Mouse (Mus musculus) 416B (cell line): ENCODE measurements around the gene Trak2.
"Not testable (repeated sequence)": the region's sequence is repeated elsewhere in the genome, so short reads cannot be mapped to it uniquely, and the experiment has no call there.

ENCODE experiments used
- DNase-seq: peaks from one replicate; pipeline ENCODE4 v3.0.0; 2011; ENCODE audit warnings: low read depth

Trak2 gene

DNA sequence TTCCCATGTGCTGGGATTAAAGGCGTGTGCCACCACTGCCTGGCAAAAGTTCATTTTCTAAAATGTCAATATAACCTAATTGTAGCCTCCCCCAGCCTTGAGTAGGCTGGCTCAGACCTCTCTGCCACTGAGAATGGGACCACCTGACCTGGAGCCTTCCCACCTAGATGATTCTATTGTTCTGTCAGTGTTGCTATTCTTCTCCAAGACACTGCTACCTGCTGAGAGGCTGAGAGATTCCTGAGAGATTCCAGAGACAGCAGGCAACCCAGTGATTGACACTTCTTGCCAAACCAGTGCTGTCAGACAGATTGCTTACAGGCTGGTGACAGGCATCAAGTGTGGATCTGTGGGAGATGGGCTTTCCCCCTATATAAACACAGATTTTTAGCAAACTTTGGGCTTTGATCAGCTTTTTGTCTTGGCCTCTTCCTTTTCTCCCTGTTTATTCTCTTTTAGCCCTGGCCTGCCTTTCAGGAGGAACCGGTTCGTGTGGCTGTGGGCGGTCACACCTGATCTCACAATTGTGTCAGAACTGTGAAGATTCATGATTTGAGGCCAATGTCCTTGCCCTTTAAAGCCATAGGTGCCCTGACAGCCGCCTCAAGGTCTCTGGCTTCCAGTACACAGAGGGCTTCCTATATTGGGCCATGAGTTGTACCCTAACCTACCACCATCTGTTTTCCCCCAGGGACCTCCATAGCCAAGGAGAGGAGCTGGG lies 83.2 kb downstream of the Trak2 start:
- DNase-seq = no peak

DNA sequence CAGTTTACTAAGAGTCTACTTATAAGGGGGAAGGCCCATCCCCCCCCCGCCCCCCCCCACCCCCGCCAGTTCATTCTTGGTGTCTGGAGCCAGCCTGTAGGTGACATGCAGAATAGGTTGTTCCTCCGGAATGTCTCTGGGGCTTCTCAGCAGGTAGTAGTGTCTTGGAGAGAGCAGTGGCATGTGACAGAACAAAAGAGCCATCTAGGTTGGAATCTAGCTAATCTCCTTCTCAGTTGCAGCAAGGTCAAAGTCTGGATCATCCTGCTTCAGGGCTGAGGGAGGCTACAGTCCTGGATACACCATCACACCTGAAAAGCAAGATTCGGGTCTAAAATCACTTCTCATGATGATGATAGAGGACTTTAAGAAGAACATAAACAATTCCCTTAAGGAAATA lies 87.6 kb downstream of the Trak2 start:
- DNase-seq = no peak

DNA sequence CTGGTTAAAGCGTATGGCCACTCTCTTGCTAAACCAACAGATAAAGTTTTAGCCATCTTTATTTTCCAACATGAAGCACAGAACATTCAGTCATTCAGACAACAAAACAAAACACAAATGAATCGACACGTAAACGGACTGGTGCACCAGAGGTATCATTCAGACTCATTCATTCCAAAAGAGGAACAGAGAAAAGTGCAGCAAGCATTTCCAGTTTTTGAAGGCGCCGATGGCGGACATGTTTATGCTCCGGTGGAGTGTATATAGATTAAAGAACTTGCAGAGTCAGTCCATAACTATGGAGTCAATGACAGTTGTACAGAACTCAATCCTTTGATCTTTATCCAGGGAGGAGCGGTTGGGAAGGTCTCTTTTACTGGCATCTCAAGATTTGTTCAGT lies 90.0 kb downstream of the Trak2 start:
- not testable (repeated sequence) for DNase-seq

DNA sequence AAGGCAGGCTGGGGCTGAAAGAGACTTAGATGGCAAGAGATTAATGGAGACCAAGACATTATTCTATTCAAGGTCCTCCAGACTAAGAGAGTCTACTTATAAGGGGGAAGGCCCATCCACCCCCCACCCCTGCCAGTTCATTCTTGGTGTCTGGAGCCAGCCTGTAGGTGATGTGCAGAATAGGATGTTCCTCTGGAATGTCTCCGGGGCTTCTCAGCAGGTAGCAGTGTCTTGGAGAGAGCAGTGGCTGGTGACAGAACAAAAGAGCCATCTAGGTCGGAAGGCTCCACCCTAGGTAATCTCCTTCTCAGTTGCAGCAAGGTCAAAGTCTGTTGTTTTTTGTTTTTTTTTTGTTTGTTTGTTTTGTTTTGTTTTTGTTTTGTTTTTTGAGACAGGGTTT lies 93.9 kb downstream of the Trak2 start:
- DNase-seq = not testable (repeated sequence)

DNA sequence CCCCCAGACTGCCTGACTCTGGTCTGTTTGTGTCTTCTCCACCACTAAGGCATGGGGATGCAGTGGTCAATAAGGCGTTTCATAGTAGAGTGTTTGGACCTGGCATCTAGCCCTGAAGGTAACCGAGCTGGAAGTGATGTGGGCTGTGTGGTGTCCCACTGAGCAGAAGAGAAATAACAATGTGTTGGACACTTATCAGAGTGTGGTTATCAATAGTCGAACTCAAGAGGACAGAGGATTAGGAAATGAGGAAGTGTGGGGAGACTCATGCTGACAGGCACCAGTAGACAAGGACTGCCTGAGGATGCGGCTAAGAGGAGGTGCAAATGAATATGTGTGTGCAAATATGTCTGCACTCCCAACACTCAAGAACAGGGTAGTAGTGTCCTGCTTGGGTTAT lies 96.7 kb downstream of the Trak2 start:
- peak; percentile 64 for DNase-seq

DNA sequence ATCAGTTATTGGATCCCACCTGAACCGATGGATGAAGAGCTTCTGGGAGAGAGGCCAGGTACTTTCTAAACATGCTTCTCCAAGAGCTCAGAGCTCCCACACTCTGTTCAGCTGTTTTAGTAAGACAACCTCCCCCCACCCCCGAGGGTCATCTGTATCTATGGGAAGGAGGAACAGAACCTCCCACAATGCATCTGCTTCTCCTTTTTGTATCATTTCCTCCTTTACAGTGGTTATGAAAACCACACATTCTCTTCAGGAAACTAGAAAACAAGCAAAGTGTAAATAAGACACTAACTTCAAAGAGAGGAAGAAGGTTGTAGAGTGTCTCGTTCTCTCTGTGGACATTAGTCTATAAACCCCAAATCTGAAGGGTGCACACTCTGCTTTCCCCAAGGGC lies 112.6 kb downstream of the Trak2 start:
- not testable (repeated sequence) for DNase-seq

DNA sequence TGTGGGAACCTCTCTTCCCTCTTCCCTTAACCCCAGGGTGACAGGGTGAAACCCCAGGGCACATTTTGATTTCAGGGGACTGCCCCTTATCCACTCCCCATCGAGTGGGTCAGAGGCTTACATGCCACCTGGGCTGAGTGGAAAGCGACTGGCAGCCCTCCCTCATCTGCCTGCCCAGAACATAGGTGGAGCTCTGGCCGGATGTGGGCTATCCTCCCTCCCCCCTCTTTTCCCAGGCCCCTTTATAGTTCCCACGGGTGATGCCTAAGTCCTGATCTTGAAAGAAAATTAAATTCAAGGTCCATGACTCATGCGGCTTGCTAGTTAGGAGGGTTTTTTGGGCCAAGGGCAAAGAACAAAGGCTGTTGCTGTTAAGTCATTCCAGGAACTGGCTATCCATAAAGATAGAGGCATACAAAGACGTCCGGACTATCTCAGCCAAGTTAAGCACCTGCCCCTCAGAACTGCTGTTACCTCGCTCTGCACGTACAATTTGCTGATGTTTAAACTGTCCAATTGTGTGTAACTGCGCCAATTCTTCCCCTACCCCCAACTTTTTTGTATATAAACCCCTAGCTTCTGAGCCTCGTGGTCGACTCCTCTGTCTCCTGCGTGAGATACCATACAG lies 113.4 kb downstream of the Trak2 start:
- peak; percentile 63 for DNase-seq

DNA sequence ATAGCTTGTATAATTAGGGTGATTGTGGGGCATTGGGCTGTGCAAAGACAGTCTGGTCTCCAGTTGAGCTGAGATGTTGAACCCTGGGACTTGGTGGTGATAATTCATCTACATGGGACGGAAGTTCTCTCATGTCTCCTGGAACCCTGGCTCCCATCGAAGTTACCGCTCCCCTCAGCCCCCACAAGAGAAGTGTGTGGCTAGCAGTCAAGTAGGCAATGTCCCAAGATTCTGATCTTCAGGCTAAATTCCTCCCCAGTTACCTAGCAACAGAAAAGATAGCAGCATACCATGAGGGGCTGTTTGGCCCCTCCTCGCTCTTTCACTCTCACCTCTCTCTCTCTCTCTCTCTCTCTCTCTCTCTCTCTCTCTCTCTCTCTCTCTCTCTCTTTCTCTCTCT lies 114.1 kb downstream of the Trak2 start:
- DNase-seq = not testable (repeated sequence)

DNA sequence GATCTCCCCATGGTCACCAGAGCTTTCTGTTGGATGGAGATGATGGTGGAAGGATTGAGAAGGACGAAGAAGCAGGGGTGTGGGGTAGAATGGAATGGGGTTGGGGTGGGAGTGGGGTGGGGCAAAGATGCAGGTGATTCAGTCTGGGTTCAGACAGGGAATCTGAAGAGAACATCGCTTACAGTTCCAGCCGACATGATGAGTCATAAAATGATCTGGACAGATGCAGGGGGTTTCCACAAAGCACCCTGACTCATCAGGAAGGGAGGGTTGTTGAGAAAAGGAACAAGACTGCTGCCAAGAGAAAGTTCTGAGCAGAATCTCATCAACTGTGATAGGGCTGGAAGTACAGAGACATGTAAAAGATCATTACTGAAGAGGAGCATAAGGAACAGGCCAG lies 116.4 kb downstream of the Trak2 start:
- DNase-seq = peak; percentile 82
